8 mouse cellular contexts compared by ENCODE assay signal in genomic region chr3:131491361-131491925, GRCm38 (mm10). TPM values are rescaled to one million over a fixed set of nuclear protein-coding genes. Genes with fewer than 3 reads are reported as not detected.
A peak's percentile ranks its signal among the peaks of the same experiment; 100 is the strongest.
DNase-seq lines count a peak whose midpoint lies in the region; ATAC-seq and TF ChIP-seq lines count a peak whose summit lies in the region.

Sgms2 (minus strand) TSS chr3:131491411.

- peaks cover 22% of the 10 kb centered on the region for H3K27me3 ChIP-seq in embryonic facial prominence, embryonic 15.5 days
- H3K27me3 ChIP-seq in limb, embryonic 10.5 days (ENCODE audit: low read depth, poor library complexity, severe bottlenecking), result peaks cover 63% of the 10 kb centered on the region
- H3K27me3 ChIP-seq in neural tube, embryonic 14.5 days (ENCODE audit: control insufficient read depth, insufficient read depth, low read length), result peaks cover 51% of the 10 kb centered on the region

- peak within 1 kb of the TSS; percentile 79 for H3K27ac ChIP-seq in layer of hippocampus, adult 2 months
- peak within 1 kb of the TSS; percentile 79 for H3K27ac ChIP-seq in embryonic facial prominence, embryonic 15.5 days (replicated peaks)
- H3K27ac ChIP-seq in limb, embryonic 10.5 days, result peak within 1 kb of the TSS; percentile 86
- H3K27ac ChIP-seq in neural tube, embryonic 14.5 days (ENCODE audit: low read depth, low read length), result no peak within 1 kb of the TSS

- no peak for DNase-seq in layer of hippocampus, adult 2 months (ENCODE audit: low spot score in 2 of 2)
- DNase-seq in layer of hippocampus, adult 9-10 months (ENCODE audit: low spot score), result no peak
- DNase-seq in limb, embryonic 10.5 days (ENCODE audit: low spot score), result no peak
- no peak for DNase-seq in spleen, adult 18-20 months
- DNase-seq in embryo, embryonic 10 days (ENCODE audit: low spot score), result no peak
- no peak for DNase-seq in lung, adult 18-20 months

- H3K36me3 ChIP-seq in embryonic facial prominence, embryonic 15.5 days, result no peaks in the 10 kb centered on the region
- H3K36me3 ChIP-seq in limb, embryonic 10.5 days, result no peaks in the 10 kb centered on the region
- no peaks in the 10 kb centered on the region for H3K36me3 ChIP-seq in neural tube, embryonic 14.5 days (ENCODE audit: control insufficient read depth, insufficient read depth, low read length)

- peak within 1 kb of the TSS; percentile 86 for H3K4me2 ChIP-seq in embryonic facial prominence, embryonic 15.5 days (replicated peaks)
- peak within 1 kb of the TSS; percentile 98 for H3K4me2 ChIP-seq in neural tube, embryonic 14.5 days (ENCODE audit: low read depth, low read length)

- H3K4me1 ChIP-seq in embryonic facial prominence, embryonic 15.5 days, result peaks cover 10% of the 10 kb centered on the region
- peaks cover 24% of the 10 kb centered on the region for H3K4me1 ChIP-seq in limb, embryonic 10.5 days
- H3K4me1 ChIP-seq in neural tube, embryonic 14.5 days (ENCODE audit: control insufficient read depth, insufficient read depth, low read length), result 0 out of 2 replicates have a peak, but pooled peaks cover 8% of the 10 kb centered on the region

- H3K9ac ChIP-seq in embryonic facial prominence, embryonic 15.5 days, result peak within 1 kb of the TSS; percentile 60
- H3K9ac ChIP-seq in neural tube, embryonic 14.5 days (replicated peaks; ENCODE audit: low read depth, low read length), result peak within 1 kb of the TSS; percentile 63

- ATAC-seq in embryonic facial prominence, embryonic 15.5 days (ENCODE audit: insufficient number of reproducible peaks, low FRiP score, low TSS enrichment, low read depth), result no peak
- ATAC-seq in neural tube, embryonic 14.5 days (ENCODE audit: low read depth), result no peak

- TF ChIP-seq CTCF in layer of hippocampus, adult 2 months (conservative IDR thresholded peaks at IDR 0.05), result no peak

- H3K9me3 ChIP-seq in embryonic facial prominence, embryonic 15.5 days (replicated peaks), result no peaks in the 10 kb centered on the region
- H3K9me3 ChIP-seq in limb, embryonic 10.5 days (replicated peaks), result no peaks in the 10 kb centered on the region
- no peaks in the 10 kb centered on the region for H3K9me3 ChIP-seq in neural tube, embryonic 14.5 days (ENCODE audit: control insufficient read depth, low read length)

- WGBS in embryonic facial prominence, embryonic 15.5 days, result 80% methylated on average over 2 of the region's 2 CpGs
- WGBS in limb, embryonic 10.5 days, result 93% methylated on average over 2 of the region's 2 CpGs
- WGBS in neural tube, embryonic 14.5 days, result 92% methylated on average over 2 of the region's 2 CpGs

- H3K4me3 ChIP-seq in layer of hippocampus, adult 2 months, result peak within 1 kb of the TSS; percentile 76
- peak within 1 kb of the TSS; percentile 70 for H3K4me3 ChIP-seq in embryonic facial prominence, embryonic 15.5 days (replicated peaks)
- H3K4me3 ChIP-seq in limb, embryonic 10.5 days, result peak within 1 kb of the TSS; percentile 84
- H3K4me3 ChIP-seq in neural tube, embryonic 14.5 days (ENCODE audit: low read depth, low read length), result peak within 1 kb of the TSS; percentile 62

RNA-seq across cellular contexts. Expression of gene Sgms2, which starts in this region (rescaled TPM):
- 1 to 10 TPM; 1.4 to 3.1 TPM for total RNA-seq in layer of hippocampus, adult 2 months (2021)
- polyA plus RNA-seq in embryonic facial prominence, embryonic 15.5 days (2015; fragmentation: Nextera tagmentation; extraction: Ambion mirVana), result 24.3 and 25.2 TPM in 2 replicates
- polyA plus RNA-seq in limb, embryonic 10.5 days (2016; fragmentation: Nextera tagmentation; extraction: Ambion mirVana), result 1.2 and 1.3 TPM in 2 replicates
- 1.6 and 1.8 TPM in 2 replicates for polyA plus RNA-seq in neural tube, embryonic 14.5 days (2014; fragmentation: Nextera tagmentation; extraction: Ambion mirVana)
